ENCODE assay signal across 14 mouse cellular contexts in genomic region chr7:139179299-139179698, GRCm38 (mm10). TPM values are rescaled to one million over a fixed set of nuclear protein-coding genes. Genes with fewer than 3 reads are reported as not detected.
"Had no signal": no experiment of that assay in that cellular context is flagged by ENCODE, and none has a peak within 500 bp of the region (broad histone marks: within the 10 kb centered on the region; RNA-seq: fewer than 3 reads in every experiment).

No protein-coding gene starts in this region.

- ATAC-seq: intestine, postnatal 0 days; liver, embryonic 12.5 days; midbrain, embryonic 13.5 days; midbrain, embryonic 16.5 days had no signal

- DNase-seq: kidney, adult 2 months; liver; lung, adult 18-20 months; lung, postnatal 10 days; lung, postnatal 36 days; retina, postnatal 1 day; thymus, adult 18-20 months; thymus, postnatal 36 days had no signal

RNA-seq across cellular contexts. Expression of gene Lrrc27, which starts 33.5 kb away (rescaled TPM):
- total RNA-seq: monocyte, adult 5-6 weeks had no signal

RNA-seq across cellular contexts. Expression of gene Stk32c, which starts 33.8 kb away (rescaled TPM):
- total RNA-seq: neutrophil, adult 5-6 weeks had no signal
